Mouse (Mus musculus): ENCODE results near the gene Pdzd2. TPM values are rescaled to one million over a fixed set of nuclear protein-coding genes. Genes with fewer than 3 reads are reported as not detected.

Gene Pdzd2
- polyA plus RNA-seq, 1 experiment: 4.2 TPM

- Histone ChIP-seq H3K4me1 (replicated peaks; ENCODE audit: control insufficient read depth, insufficient read depth, low read length) (no peaks in the 10 kb centered on the region), H3K27me3 (ENCODE audit: control insufficient read depth, insufficient read depth, low read length) (no peaks in the 10 kb centered on the region), H3K4me3 (ENCODE audit: control insufficient read depth, insufficient read depth, low read length) (no peak overlapping the region), H3K27ac (ENCODE audit: control insufficient read depth, insufficient read depth, low read length) (no peak overlapping the region), H3K36me3 (ENCODE audit: control insufficient read depth, insufficient read depth, low read length) (no peaks in the 10 kb centered on the region)
- no peak for TF ChIP-seq POLR2A (IDR thresholded peaks at IDR 0.05; ENCODE audit: control insufficient read depth, extremely low read depth, insufficient read depth, low read length, poor library complexity)
- no peak for TF ChIP-seq CTCF (IDR thresholded peaks at IDR 0.05; ENCODE audit: borderline replicate concordance, control insufficient read depth, extremely low read depth, insufficient read depth, low read length, poor library complexity)
- WGBS: 91% methylated on average over 4 of the region's 4 CpGs
- no peak for DNase-seq
Measured at GRCm38 (mm10) chr15:12571168-12571567, 168.6 kb downstream of the Pdzd2 start.

- H3K4me3 ChIP-seq (ENCODE audit: control insufficient read depth, insufficient read depth, low read length): no peak overlapping the region
- TF ChIP-seq CTCF (IDR thresholded peaks at IDR 0.05; ENCODE audit: borderline replicate concordance, control insufficient read depth, extremely low read depth, insufficient read depth, low read length, poor library complexity) (no peak), POLR2A (IDR thresholded peaks at IDR 0.05; ENCODE audit: control insufficient read depth, extremely low read depth, insufficient read depth, low read length, poor library complexity) (no peak)
- WGBS: 95% methylated on average over 11 of the region's 11 CpGs
- H3K4me1 ChIP-seq (replicated peaks; ENCODE audit: control insufficient read depth, insufficient read depth, low read length): no peaks in the 10 kb centered on the region; the same call in 1 of the 2 replicates
- DNase-seq: no peak
- no peak overlapping the region for H3K27ac ChIP-seq (ENCODE audit: control insufficient read depth, insufficient read depth, low read length)
- H3K27me3 ChIP-seq (ENCODE audit: control insufficient read depth, insufficient read depth, low read length): no peaks in the 10 kb centered on the region
- H3K36me3 ChIP-seq (ENCODE audit: control insufficient read depth, insufficient read depth, low read length): no peaks in the 10 kb centered on the region
Measured at GRCm38 (mm10) chr15:12566637-12567440, 172.9 kb downstream of the Pdzd2 start.

- 43% methylated on average over 8 of the region's 8 CpGs for WGBS
- no peaks in the 10 kb centered on the region for H3K27me3 ChIP-seq (ENCODE audit: control insufficient read depth, insufficient read depth, low read length)
- TF ChIP-seq POLR2A (IDR thresholded peaks at IDR 0.05; ENCODE audit: control insufficient read depth, extremely low read depth, insufficient read depth, low read length, poor library complexity) (no peak), CTCF (IDR thresholded peaks at IDR 0.05; ENCODE audit: borderline replicate concordance, control insufficient read depth, extremely low read depth, insufficient read depth, low read length, poor library complexity) (no peak)
- H3K4me1 ChIP-seq (replicated peaks; ENCODE audit: control insufficient read depth, insufficient read depth, low read length): no peaks in the 10 kb centered on the region; the same call in 1 of the 2 replicates
- DNase-seq: no peak
- H3K36me3 ChIP-seq (ENCODE audit: control insufficient read depth, insufficient read depth, low read length): no peaks in the 10 kb centered on the region
- no peak overlapping the region for H3K27ac ChIP-seq (ENCODE audit: control insufficient read depth, insufficient read depth, low read length)
- no peak overlapping the region for H3K4me3 ChIP-seq (ENCODE audit: control insufficient read depth, insufficient read depth, low read length)
Measured at GRCm38 (mm10) chr15:12565281-12565680, 174.4 kb downstream of the Pdzd2 start.

GRCm38 (mm10) chr15:12560505-12560904 lies 179.2 kb downstream of the Pdzd2 start:
- Histone ChIP-seq H3K27ac (ENCODE audit: control insufficient read depth, insufficient read depth, low read length) (no peak overlapping the region), H3K36me3 (ENCODE audit: control insufficient read depth, insufficient read depth, low read length) (no peaks in the 10 kb centered on the region), H3K27me3 (ENCODE audit: control insufficient read depth, insufficient read depth, low read length) (no peaks in the 10 kb centered on the region), H3K4me3 (ENCODE audit: control insufficient read depth, insufficient read depth, low read length) (no peak overlapping the region), H3K4me1 (replicated peaks; ENCODE audit: control insufficient read depth, insufficient read depth, low read length) (no peaks in the 10 kb centered on the region; the same call in 1 of the 2 replicates)
- WGBS: 83% methylated on average over 8 of the region's 8 CpGs
- TF ChIP-seq POLR2A (IDR thresholded peaks at IDR 0.05; ENCODE audit: control insufficient read depth, extremely low read depth, insufficient read depth, low read length, poor library complexity) (no peak), CTCF (IDR thresholded peaks at IDR 0.05; ENCODE audit: borderline replicate concordance, control insufficient read depth, extremely low read depth, insufficient read depth, low read length, poor library complexity) (no peak)
- DNase-seq: no peak

- 94% methylated on average over 11 of the region's 11 CpGs for WGBS
- H3K27me3 ChIP-seq (ENCODE audit: control insufficient read depth, insufficient read depth, low read length): no peaks in the 10 kb centered on the region
- H3K4me3 ChIP-seq (ENCODE audit: control insufficient read depth, insufficient read depth, low read length): no peak overlapping the region
- no peaks in the 10 kb centered on the region for H3K4me1 ChIP-seq (replicated peaks; ENCODE audit: control insufficient read depth, insufficient read depth, low read length)
- TF ChIP-seq POLR2A (IDR thresholded peaks at IDR 0.05; ENCODE audit: control insufficient read depth, extremely low read depth, insufficient read depth, low read length, poor library complexity): no peak
- no peak for TF ChIP-seq CTCF (IDR thresholded peaks at IDR 0.05; ENCODE audit: borderline replicate concordance, control insufficient read depth, extremely low read depth, insufficient read depth, low read length, poor library complexity)
- DNase-seq: no peak
- no peak overlapping the region for H3K27ac ChIP-seq (ENCODE audit: control insufficient read depth, insufficient read depth, low read length)
- H3K36me3 ChIP-seq (ENCODE audit: control insufficient read depth, insufficient read depth, low read length): no peaks in the 10 kb centered on the region
Measured at GRCm38 (mm10) chr15:12557663-12558436, 181.9 kb downstream of the Pdzd2 start.

- DNase-seq: no peak
- no peak overlapping the region for H3K4me3 ChIP-seq (ENCODE audit: control insufficient read depth, insufficient read depth, low read length)
- 93% methylated on average over 3 of the region's 3 CpGs for WGBS
- no peaks in the 10 kb centered on the region for H3K27me3 ChIP-seq (ENCODE audit: control insufficient read depth, insufficient read depth, low read length)
- H3K27ac ChIP-seq (ENCODE audit: control insufficient read depth, insufficient read depth, low read length): no peak overlapping the region
- H3K36me3 ChIP-seq (ENCODE audit: control insufficient read depth, insufficient read depth, low read length): no peaks in the 10 kb centered on the region
- peaks cover 12% of the 10 kb centered on the region for H3K4me1 ChIP-seq (replicated peaks; ENCODE audit: control insufficient read depth, insufficient read depth, low read length)
- TF ChIP-seq CTCF (IDR thresholded peaks at IDR 0.05; ENCODE audit: borderline replicate concordance, control insufficient read depth, extremely low read depth, insufficient read depth, low read length, poor library complexity): no peak
- TF ChIP-seq POLR2A (IDR thresholded peaks at IDR 0.05; ENCODE audit: control insufficient read depth, extremely low read depth, insufficient read depth, low read length, poor library complexity): no peak
Measured at GRCm38 (mm10) chr15:12553211-12553610, 186.5 kb downstream of the Pdzd2 start.
